Mouse (Mus musculus): Measurements from ENCODE around the gene Trcg1. TPM values are rescaled to one million over a fixed set of nuclear protein-coding genes. Genes with fewer than 3 reads are reported as not detected.

The Trcg1 gene
- total RNA-seq, 2 experiments from 2014 or later = not detected

GRCm38 (mm10) chr9:57262795-57263684, 26.7 kb downstream of the Trcg1 start:
- DNase-seq = no peak

GRCm38 (mm10) chr9:57265125-57265524, 28.8 kb downstream of the Trcg1 start:
- peak in 1 of 2 experiments; percentile 29 for DNase-seq

GRCm38 (mm10) chr9:57267421-57267820, 31.1 kb downstream of the Trcg1 start:
- no peak for DNase-seq

- DNase-seq = no peak
Observed at GRCm38 (mm10) chr9:57268078-57268477, 31.7 kb downstream of the Trcg1 start.

- no peak for DNase-seq
Observed at GRCm38 (mm10) chr9:57268575-57268974, 32.2 kb downstream of the Trcg1 start.

GRCm38 (mm10) chr9:57269384-57269783, 33.0 kb downstream of the Trcg1 start:
- no peak for DNase-seq

GRCm38 (mm10) chr9:57270399-57270798, 34.0 kb downstream of the Trcg1 start:
- no peak for DNase-seq

GRCm38 (mm10) chr9:57271081-57271480, 34.7 kb downstream of the Trcg1 start:
- no peak for DNase-seq

GRCm38 (mm10) chr9:57271837-57272562, 35.6 kb downstream of the Trcg1 start:
- DNase-seq = no peak

- no peak for DNase-seq
Observed at GRCm38 (mm10) chr9:57272902-57273804, 36.8 kb downstream of the Trcg1 start.

- peak; percentile 9 to 45 for DNase-seq
Observed at GRCm38 (mm10) chr9:57273805-57274494, 37.6 kb downstream of the Trcg1 start.

GRCm38 (mm10) chr9:57276311-57276710, 40.0 kb downstream of the Trcg1 start:
- DNase-seq = peak; percentile 71 to 86

- peak in 1 of 2 experiments; percentile 54 for DNase-seq
Observed at GRCm38 (mm10) chr9:57278268-57278667, 41.9 kb downstream of the Trcg1 start.

- no peak for DNase-seq
Observed at GRCm38 (mm10) chr9:57279441-57279840, 43.1 kb downstream of the Trcg1 start.

- no peak for DNase-seq
Observed at GRCm38 (mm10) chr9:57281549-57281948, 45.2 kb downstream of the Trcg1 start.

- DNase-seq = no peak
Observed at GRCm38 (mm10) chr9:57282686-57283085, 46.3 kb downstream of the Trcg1 start.

- DNase-seq = peak in 1 of 2 experiments; percentile 24
Observed at GRCm38 (mm10) chr9:57283311-57283710, 47.0 kb downstream of the Trcg1 start.

GRCm38 (mm10) chr9:57287183-57287582, 50.8 kb downstream of the Trcg1 start:
- no peak for DNase-seq

- DNase-seq = no peak
Observed at GRCm38 (mm10) chr9:57294905-57295304, 58.5 kb downstream of the Trcg1 start.

GRCm38 (mm10) chr9:57295666-57296065, 59.3 kb downstream of the Trcg1 start:
- no peak for DNase-seq

- DNase-seq = no peak
Observed at GRCm38 (mm10) chr9:57296277-57296676, 59.9 kb downstream of the Trcg1 start.

GRCm38 (mm10) chr9:57297938-57298337, 61.6 kb downstream of the Trcg1 start:
- no peak for DNase-seq

All from heart, adult 18-20 months (tissue).